Mouse (Mus musculus) hematopoietic stem cell, adult 5-6 weeks (primary cell): ENCODE measurements at regions not wholly inside any gene's neighbourhood (a gene's known extent, or its start where the extent isn't known, plus 50 kb on each side); places are given as distances from the start of the nearest gene placed in this dataset.
A peak's percentile ranks its signal among the peaks of the same experiment; 100 is the strongest.
"Not testable (repeated sequence)": the region's sequence is repeated elsewhere in the genome, so short reads cannot be mapped to it uniquely, and the experiment has no call there.

ENCODE experiments used
- ATAC-seq, 2 experiments: fragments of 125-278 bp in 1 of 2; replicated peaks in 1 of 2; 2 replicates each; pipeline ENCODE4 v1.8.0; 2016 to 2017; ENCODE audit warnings: inconsistent platforms in 2 of 2, mild to moderate bottlenecking in 2 of 2, moderate number of reproducible peaks in 2 of 2, low read depth in 1 of 2, moderate TSS enrichment in 1 of 2; ENCODE audit not compliant: low FRiP score in 2 of 2, poor library complexity in 2 of 2, severe bottlenecking in 2 of 2, insufficient read depth in 1 of 2, low TSS enrichment in 1 of 2

DNA sequence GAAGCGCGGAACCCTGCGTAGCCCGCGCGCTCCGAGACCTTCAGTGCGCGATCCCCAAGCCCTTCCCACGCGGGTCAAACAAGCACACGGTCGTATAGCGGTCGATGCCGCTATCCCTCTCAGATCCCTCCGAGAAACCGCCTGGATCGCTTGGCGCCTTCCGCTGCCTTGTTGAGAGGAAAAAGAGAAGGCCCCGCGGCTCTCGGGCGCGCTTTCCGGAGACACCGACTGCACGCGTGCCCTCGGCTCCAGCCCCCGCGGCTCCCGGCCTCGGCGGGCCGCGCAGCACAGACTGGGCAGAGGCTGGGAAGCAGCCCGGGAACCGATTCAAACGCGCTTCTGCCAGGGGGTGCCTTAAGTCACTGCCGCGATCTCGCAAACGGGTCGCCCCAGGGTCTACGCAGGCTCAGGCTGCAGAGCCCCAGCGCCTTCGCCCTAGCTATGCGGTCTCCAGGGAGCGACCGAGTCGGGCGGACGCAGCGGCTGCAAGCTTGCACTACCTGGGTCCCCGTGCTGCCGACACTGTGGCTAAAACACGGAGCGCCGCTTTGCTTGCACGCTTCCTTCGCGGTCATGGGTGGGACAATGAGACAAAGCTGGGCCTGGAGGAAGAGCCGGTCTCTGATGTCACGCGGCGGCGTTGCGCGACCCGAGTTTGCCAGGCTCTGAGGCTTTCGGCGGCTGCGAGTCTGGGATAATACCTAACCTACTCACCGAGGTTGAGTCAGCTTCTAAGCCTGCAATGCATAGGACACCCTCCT lies 87.3 kb downstream of the Crisp4 start:
- ATAC-seq, result peak; percentile 34 to 39; a peak in 2 of 4 replicates

DNA sequence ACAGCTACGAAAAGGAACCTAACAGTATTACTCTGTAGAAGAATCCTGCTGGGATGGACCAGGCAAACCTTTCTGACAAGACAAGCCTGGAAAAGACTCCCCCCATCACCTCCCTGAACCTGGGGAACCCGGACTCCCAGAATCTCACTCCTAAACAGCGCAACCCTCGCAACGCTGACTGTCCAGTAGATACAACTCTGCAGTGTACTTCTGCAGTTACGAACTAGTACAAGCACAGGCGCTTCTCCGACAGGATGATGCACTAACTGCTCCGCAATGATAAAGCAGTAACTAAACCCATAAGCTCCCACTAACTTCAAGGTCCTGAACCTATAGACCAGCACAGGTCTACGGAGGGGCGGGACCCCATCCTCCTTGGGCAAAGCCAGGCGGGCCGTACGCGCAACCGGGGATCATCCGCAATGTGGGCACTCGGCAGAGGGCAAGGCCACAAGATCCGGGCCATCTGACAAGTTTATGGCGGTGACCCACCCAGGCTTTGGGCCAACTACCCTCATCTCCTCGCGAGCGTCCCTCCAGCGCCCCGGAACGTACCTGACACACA lies 88.0 kb downstream of the Crisp4 start:
- 0 out of 4 replicates have a peak, but pooled peaks of 1 of the 2 experiments have one; percentile 17 for ATAC-seq

DNA sequence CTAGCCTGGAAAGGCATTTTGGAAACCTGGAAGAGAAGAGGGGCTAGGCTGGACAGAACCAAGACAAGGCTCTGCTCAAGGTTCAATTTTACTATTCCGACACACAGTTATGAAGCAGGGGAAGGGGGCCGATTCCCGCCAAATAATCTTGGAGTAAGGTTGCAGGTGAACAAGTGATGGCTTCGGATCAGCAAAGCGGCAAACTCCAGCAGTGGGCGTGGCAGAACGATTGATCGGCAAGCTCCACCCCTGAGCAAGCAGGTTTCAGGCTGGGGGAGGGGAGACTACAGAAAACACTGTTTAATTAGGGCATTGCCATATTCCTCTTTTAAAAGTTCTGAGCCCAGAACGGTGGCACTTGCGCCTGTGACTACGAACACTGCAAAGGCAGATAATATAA lies 88.7 kb downstream of the Crisp4 start:
- ATAC-seq, result not testable (repeated sequence)

DNA sequence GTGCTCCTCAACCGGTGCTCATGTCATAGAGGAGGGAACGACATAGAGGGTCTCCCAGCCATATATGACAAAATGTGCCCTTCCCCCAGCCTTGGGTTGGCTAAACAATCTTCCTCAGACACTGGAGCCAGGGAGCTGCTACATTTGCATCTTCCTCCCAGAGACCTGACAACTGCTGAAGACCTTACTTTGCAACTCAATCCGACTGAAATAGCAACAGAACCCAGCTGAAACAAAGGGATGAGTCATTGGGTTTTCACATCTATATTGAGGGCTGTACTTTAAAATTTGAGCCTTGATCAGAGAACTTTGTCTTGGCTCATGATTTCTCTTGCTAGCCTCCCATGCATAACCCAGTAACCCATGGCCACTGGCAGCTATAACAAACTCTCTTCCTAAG lies 115.5 kb downstream of the Crisp4 start:
- ATAC-seq, result no peak

DNA sequence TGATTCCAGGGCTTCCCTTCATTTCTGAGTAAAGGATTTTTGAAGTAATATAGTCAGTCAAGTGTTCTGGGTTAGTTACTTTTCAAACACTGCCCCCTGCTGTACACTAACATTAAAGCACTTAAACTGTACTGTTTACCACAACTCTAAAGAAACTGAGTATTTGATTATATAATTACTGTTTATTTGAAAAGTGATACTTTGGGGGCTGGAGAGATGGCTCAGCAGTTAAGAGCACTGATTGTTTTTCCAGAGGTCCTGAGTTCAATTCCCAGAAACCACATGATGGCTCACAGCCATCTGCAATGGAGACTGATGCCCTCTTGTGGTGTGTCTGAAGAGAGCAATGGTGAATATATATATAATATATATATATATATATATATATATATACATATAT lies 132.8 kb downstream of the Crisp4 start:
- peak; percentile 49 to 51; a peak in 3 of 4 replicates for ATAC-seq

DNA sequence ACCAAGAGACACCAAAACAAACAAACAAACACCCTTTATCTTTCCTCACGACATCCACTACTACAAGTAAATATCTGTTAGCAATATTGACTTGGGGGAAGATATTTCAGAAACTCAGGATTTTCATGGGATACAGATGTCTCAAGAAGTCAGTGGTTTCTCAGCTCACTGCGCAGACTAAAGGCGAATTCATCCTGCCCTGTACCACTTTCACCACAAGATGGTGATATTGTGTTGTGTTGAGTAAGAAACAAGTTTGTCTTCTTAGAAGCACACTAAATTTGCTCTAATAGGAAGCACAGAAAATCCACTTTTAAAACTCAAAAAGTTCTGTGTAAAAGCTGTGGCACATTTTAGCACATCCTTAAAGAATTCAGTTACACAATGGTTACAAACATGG lies 165.1 kb downstream of the Crisp4 start:
- peak; percentile 82 to 85; a peak in 2 of 4 replicates for ATAC-seq

DNA sequence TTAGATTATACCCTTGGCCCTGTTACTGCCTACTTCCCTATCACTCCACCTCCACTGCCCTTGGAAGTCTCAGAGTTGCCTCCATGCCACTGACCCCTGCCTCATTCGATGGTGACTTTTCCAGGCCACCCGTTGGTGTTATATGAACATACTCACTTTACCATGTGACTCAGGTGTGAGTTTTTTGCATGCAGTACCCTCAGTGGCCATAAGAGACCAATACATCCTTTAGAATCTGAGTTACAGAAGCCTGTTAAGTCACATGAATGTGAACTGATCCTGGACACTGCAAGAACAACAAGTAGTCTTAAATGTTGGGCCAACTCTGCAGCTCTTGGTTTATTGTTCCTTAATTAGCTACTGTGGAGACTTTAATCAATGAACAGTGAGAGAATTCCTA lies 167.6 kb downstream of the Crisp4 start:
- ATAC-seq, result 0 out of 4 replicates have a peak, but pooled peaks of 1 of the 2 experiments have one; percentile 40

DNA sequence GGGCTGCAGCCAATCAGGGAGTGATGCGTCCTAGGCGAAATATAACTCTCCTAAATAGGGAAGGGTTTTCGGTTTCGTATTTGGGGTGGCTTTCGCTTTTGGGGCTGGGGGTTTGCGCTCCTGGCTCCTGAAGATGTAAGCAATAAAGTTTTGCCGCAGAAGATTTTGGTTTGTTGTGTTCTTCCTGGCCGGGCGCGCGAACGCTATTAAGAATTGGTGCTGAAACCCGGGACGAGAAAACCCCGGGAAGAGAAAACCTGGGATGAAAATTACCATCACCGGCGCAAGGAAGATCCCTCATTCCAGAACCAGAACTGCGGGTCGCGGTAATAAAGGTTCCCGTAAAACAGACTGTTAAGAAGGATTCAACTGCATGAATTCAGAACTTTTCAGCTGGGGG lies 188.8 kb downstream of the Crisp4 start:
- ATAC-seq, result not testable (repeated sequence)

DNA sequence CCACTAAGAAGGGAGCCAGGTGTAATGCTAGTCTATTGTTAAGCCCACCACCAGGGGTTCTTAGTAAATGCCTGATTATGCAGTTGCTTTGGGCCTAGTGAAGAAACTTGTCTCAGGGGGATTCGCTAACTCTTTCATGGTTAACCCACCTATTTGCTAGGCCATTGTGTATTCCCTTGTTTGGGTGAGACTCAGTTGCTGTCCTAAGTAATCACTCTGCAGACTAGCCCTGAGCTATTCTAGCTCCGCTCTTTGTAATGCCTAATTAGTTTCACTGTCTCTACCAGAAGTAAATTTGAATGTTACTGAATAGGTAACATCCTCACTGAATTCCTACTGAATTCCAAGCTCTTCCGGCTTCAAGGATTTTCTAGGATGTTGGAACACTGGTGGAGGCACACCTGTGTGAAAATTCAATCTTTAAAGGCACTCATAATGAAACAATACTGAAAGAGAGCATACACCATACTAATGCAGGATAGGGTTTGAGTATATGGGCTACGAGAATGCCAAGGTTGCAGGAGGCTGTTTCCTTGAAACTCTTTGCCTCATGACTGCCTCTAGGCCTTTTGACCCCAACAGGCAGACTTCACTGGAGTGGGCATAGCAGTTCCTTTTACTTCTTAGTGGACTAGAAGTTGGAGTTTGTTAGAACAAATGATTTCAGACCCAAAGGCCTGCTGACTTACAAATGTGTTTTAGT lies 213.4 kb downstream of the Crisp4 start:
- ATAC-seq, result not testable (repeated sequence)
